Mouse (Mus musculus) 3134 (cell line): ENCODE data around the gene Gm14444.
"Not testable (repeated sequence)": the region's sequence is repeated elsewhere in the genome, so short reads cannot be mapped to it uniquely, and the experiment has no call there.

Experiments
- DNase-seq: peaks from one replicate; pipeline ENCODE4 v3.0.0-alpha.2; 2011; ENCODE audit warnings: low spot score; ENCODE audit not compliant: insufficient read length; ENCODE audit errors: extremely low read depth

The Gm14444 gene

GRCm38 (mm10) chr2:175010022-175010421 is at the start of gene Gm14444:
Gene Gm14444, plus strand, starts transcription at chr2:175010241.
- not testable (repeated sequence) for DNase-seq

- DNase-seq, result not testable (repeated sequence)
Observed at GRCm38 (mm10) chr2:174965466-174965865, 44.6 kb upstream of the Gm14444 start.

GRCm38 (mm10) chr2:175044268-175044667 is 34.2 kb downstream of the Gm14444 start:
- DNase-seq, result not testable (repeated sequence)

- peak; percentile 62 for DNase-seq
Observed at GRCm38 (mm10) chr2:175067681-175068261, 57.7 kb downstream of the Gm14444 start, which contains the start of gene Gm14393. Gene Gm14393, minus strand, starts transcription at chr2:175067781.
